Mouse (Mus musculus) MEL-GATA-1-ER (cell line): ENCODE measurements around the gene Cope.

Experiments
- DNase-seq: peaks from one replicate; pipeline ENCODE4 v3.0.0-alpha.2; 2012; ENCODE audit warnings: low read depth; ENCODE audit errors: extremely low read depth

The Cope gene

GRCm38 (mm10) chr8:70309311-70309710 lies 7.0 kb downstream of the Cope start:
- no peak for DNase-seq

DNA sequence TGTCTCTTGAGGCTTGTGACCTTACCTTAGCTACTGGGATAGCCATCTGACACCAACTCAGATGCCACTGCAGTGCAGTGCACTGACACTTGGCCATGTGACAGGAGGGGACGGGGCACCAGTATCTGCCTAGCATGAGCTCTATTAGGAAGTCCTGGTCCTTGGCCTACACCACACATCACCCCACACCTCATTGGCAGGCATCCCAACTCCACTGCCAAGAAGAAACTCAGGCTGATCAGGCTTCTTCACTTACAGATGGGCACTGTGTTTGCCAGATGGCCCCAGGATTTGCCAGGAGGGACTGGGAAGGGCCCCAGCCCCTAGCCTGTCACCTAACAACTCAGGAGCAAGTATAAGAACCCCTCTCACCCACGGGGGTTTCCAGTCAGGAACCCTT lies 11.1 kb downstream of the Cope start:
- DNase-seq: no peak

DNA sequence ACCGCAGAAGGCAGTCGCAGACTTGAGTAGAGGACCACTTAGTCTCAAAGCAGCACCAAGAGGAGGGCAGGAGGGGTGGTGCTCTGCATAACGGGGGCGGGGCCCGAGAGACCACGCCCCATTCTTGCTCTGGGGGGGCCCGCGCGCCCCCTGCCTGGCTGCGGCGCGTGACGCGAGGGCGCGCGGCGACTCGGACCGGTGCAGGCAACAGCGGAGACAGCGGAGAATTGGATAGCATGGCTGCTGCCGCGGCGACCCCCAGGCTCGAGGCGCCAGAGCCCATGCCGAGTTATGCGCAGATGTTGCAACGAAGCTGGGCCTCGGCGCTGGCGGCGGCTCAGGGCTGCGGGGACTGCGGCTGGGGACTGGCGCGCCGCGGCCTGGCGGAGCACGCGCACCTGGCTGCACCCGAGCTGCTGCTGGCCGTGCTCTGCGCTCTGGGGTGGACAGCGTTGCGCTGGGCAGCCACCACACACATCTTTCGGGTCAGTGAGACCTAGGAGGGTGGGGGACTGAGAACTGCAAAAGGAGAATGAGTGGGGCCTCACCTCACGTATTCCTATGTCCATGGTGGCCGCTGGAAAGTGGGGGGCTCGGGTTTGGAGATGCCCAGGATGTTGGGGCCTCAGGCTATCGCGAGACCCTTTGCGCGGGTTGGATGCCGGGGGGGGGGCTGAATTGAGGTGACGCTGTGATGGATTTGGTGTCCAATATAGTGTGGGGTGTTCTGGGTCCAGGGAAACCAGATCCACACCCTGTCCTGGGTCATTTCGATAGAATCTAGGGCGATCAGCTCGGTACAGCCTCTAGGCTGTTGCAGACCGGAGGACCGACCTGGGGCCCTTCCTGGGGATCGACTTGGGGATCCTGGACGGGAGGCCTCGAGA lies 13.5 kb downstream of the Cope start, which contains the start of gene Cers1:
Cers1 (plus strand) TSS at position 152 of the 887 bp plus-strand sequence.
- DNase-seq: no peak

DNA sequence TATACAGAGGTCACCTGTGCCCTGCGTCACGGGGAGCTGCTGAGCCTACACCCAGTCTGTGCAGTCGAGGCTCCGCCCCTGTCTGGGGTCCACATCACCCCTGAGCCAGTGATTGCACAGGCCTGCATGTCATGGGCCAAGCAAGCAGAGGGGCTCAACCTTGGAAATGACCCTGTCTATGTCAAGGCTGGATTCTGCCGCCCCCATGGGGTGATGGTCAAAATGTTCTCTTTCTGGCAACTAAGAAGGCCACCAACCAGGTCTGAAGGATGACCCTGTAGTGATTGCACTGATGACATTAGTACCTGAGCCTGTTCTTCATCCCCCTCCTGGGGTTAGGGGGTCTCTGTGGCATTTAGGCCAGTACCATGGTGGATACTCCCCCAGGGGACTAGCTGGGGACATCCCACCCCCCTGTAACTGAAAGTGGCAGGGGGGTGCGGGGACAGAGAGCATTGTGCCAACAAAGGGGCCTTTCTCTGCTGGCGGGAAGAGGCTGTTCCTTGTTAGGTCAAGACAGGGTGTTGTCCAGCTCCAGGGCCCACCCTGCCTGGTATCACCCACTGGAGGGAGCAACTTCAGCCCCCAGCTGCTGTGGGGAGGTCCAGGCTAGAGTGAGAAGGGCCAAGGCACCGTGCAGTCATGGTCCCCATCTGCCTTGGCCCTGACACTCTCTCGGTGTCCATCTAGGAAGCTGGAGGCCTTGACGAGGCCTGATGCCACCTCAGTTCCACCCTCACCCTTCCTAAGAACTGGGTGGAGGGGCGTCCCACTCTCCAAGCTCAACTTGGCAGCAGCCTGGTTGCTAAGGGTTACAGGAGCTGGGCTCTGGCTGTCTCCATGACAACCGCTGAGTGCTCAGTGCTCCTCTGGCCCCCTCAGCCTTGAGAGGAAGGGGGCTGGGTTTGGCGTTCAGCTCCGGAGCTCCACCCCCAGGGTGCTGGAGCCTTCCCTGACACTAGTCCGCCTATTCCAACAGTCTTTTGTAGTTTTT lies 14.5 kb downstream of the Cope start:
- no peak for DNase-seq

GRCm38 (mm10) chr8:70317872-70318271 lies 15.6 kb downstream of the Cope start:
- DNase-seq: no peak

DNA sequence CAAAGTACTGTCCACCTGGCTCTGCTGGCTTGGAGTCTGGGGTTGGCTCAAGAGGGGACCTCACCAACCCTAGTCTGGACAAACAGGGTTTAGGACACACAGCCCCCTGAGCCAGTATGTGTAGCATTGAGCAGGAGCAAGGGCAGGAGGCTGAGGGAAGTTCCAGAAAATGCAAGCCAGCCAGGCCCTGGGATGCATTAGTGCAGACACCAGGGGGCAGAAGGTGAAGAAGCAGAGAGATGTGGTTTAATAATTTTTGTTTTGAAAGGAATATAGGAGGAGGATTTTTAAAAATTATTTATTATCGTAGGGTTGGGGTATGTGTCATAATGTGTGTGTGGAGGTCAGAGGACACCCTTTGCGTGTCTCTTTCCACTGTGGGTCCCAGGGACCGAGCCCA lies 21.4 kb downstream of the Cope start:
- no peak for DNase-seq

DNA sequence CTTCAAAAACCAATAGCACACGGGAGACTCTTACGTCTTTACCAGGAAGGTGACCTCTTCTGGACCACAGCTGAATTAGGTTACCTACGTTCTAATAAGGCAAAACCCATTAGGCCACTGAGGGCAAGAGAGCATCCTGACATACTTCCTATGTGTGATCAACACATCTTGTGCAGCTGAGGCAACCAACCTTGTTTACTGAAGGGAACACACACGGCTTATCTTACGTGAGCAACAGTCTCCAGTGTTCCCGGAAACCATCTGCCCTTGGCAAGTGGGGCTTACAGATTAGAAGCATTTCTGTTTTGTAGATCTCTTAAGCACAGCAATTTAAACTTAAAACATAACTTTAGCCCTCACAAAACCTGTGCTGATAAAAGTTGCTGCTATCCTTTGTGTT lies 25.2 kb downstream of the Cope start:
- peak; percentile 94 for DNase-seq

- DNase-seq: no peak
Observed at GRCm38 (mm10) chr8:70329124-70329834, 27.0 kb downstream of the Cope start, which contains the start of gene Gdf1. Gdf1 (plus strand) TSS chr8:70329817.

DNA sequence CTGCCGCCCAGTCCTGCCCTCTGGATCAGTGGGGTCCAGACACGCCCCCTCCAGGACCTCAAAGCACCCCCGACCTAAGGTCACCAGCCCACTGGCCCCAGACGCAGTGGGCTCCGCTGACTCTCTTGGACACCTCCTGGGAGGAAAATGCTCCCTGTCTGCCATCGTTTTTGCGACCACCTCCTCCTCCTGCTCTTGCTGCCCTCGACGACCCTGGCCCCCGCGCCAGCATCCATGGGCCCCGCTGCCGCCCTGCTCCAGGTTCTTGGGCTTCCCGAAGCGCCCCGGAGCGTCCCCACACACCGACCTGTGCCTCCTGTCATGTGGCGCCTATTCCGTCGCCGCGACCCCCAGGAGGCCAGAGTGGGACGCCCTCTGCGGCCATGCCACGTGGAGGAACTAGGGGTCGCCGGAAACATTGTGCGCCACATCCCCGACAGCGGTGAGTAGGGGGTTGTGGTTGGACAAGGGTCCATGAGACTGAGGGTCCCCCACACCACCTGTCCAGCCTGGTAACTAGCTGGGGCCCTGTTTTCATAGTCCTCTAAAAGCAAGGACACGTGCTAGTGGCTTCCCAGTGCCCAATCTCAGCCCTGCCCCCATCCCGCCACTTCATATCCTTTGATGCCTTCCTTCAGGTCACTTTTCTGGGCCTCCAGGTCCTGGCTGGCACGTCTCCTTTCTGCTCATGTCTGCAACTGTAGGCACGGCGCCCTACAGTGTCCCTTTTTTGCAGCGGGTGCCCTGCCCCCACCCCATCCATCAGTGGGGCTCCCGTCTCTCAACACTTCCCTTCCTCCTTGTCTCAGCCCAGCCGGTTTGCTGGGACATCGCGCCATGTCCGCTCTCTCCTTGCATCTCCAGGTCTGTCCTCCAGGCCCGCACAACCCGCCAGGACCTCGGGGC lies 27.8 kb downstream of the Cope start:
- no peak for DNase-seq

DNA sequence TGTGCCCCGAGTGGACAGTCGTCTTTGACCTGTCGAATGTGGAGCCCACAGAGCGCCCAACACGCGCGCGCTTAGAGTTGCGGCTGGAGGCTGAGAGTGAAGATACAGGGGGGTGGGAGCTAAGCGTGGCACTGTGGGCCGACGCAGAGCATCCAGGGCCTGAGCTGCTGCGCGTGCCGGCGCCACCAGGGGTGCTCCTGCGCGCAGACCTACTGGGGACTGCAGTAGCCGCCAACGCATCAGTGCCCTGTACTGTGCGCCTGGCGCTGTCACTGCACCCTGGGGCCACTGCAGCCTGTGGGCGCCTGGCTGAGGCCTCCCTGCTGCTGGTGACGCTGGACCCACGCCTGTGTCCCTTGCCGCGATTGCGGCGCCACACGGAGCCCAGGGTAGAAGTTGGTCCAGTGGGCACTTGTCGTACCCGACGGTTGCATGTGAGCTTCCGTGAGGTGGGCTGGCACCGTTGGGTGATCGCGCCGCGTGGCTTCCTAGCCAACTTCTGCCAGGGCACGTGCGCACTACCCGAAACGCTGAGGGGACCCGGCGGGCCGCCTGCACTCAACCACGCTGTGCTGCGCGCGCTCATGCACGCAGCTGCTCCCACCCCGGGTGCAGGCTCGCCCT lies 28.5 kb downstream of the Cope start:
- no peak for DNase-seq

- no peak for DNase-seq
Observed at GRCm38 (mm10) chr8:70331526-70331925, 29.2 kb downstream of the Cope start.

DNA sequence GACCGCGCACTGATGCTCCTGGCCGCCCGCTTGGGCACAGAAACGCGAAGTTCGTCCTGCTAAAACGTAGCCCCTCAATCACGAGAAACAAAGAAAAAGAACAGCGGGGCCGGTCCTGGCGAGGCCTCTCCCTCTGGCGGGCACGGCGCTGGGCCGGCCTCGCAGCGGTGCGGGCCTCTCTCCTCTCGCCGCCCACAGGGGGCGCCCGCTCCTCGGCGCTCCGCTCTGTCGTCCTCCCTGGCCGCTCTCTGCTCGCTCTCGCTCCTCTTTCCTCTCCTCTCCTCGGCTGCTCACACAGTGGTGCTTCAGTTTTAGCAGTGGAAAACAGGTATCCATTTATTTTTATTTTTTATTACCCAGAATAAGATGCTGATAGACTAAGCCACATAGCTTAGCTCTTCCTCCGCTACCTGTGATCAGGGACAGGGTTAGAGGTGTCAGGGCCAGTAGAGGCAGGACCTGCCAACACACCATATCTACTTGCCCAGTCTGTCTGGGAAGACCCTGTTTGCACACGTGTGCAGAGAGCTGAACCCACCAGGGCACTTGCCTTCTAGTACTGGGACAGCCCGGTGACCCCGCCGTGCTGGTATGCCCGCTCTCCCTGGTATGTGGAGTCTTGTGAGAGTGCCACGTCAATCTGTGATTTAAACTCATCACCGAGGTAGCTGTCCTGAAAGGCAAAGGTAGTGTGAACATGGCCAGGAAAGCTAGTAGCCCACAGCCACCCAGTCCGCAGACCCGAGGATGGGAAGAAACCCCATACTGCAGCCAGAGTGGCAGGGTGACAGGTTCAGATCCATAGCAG lies 30.0 kb downstream of the Cope start:
- DNase-seq: no peak

DNA sequence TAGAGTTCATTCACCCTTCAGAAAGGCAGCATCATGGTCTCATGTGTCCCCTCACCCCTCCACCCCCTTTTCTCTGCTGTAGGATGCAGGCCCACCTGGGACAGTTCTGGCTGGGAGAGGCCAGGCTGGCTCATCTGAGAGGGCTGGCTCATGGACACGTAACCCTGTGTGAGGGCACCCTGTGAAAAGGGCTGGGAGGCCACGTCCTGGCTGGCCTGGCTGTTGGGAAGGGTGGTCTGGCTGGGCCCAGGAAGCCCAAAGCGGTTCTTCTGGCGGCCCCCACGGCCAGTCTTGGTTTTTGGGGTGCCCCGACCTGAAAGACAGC lies 30.5 kb downstream of the Cope start:
- no peak for DNase-seq

DNA sequence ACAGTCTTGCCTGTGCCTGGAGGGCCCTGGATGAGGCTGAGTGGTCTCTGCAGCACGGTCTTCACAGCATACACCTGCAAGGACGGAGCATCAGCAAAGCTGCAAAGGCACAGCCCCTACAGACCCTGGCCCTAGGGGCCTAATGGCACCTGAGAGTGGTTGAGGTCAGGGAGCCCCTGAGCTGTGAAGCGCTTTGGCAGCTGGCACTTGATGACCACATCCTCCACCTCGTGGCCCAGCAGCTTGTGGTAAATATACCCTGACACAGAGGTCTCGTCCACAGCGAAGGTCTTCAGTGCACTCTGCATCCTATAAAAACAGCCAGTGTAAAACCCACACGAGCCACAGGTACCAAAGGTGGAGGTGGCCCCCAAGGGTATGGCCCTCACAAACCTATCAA lies 36.6 kb downstream of the Cope start:
- no peak for DNase-seq

GRCm38 (mm10) chr8:70340659-70341058 lies 38.3 kb downstream of the Cope start:
- no peak for DNase-seq

GRCm38 (mm10) chr8:70342007-70342406 lies 39.7 kb downstream of the Cope start:
- no peak for DNase-seq

- DNase-seq: no peak
Observed at GRCm38 (mm10) chr8:70343076-70343475, 40.8 kb downstream of the Cope start.

DNA sequence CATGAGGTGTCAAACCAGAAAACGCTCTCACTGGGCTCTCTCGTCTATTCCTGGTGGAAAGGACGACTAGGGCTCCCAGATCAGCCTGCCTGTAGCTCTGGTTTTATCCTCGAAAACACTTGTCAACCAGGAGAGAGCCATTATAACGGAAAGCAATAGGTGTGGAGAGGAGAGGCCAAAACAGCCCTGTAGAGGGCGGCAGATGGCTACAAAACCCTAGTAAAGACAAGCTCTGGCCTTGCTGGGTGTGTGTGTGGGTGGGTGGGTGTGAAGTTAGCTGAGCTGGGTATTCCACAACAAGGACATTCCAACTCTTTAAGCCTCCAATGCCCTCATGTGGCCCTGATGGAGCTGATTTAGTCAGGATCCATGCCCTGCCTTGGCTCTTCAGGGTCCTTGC lies 41.4 kb downstream of the Cope start:
- DNase-seq: no peak

GRCm38 (mm10) chr8:70344279-70344678 lies 42.0 kb downstream of the Cope start:
- DNase-seq: no peak
